19 mouse cellular contexts compared by ENCODE assay signal in genomic region chr3:115240497-115240896, GRCm38 (mm10).
DNase-seq lines count a peak whose midpoint lies in the region; ATAC-seq lines count a peak whose summit lies in the region.
"Had no signal": no experiment of that assay in that cellular context is flagged by ENCODE, and none has a peak within 500 bp of the region (broad histone marks: within the 10 kb centered on the region; RNA-seq: fewer than 3 reads in every experiment).

No protein-coding gene starts in this region.

- no peak overlapping the region for H3K4me2 ChIP-seq in forebrain, embryonic 16.5 days (ENCODE audit: low read length)
- H3K4me2 ChIP-seq in forebrain, embryonic 15.5 days (replicated peaks), result no peak overlapping the region
- no peak overlapping the region for H3K4me2 ChIP-seq in midbrain, embryonic 13.5 days (replicated peaks)
- H3K4me2 ChIP-seq in midbrain, embryonic 11.5 days, result no peak overlapping the region
- no peak overlapping the region for H3K4me2 ChIP-seq in midbrain, embryonic 15.5 days
- no peak overlapping the region for H3K4me2 ChIP-seq in midbrain, embryonic 16.5 days (ENCODE audit: low read length)
- H3K4me2 ChIP-seq: embryonic facial prominence, embryonic 12.5 days; forebrain, embryonic 13.5 days had no signal

- no peak overlapping the region for H3K9ac ChIP-seq in forebrain, embryonic 16.5 days (replicated peaks; ENCODE audit: low read depth, low read length)
- no peak overlapping the region for H3K9ac ChIP-seq in forebrain, embryonic 15.5 days (replicated peaks)
- no peak overlapping the region for H3K9ac ChIP-seq in midbrain, embryonic 13.5 days (replicated peaks)
- no peak overlapping the region for H3K9ac ChIP-seq in midbrain, embryonic 11.5 days (ENCODE audit: low read length)
- no peak overlapping the region for H3K9ac ChIP-seq in midbrain, embryonic 15.5 days
- H3K9ac ChIP-seq in midbrain, embryonic 16.5 days (ENCODE audit: low read depth, low read length), result no peak overlapping the region
- H3K9ac ChIP-seq: embryonic facial prominence, embryonic 12.5 days; forebrain, embryonic 13.5 days had no signal

- ATAC-seq in forebrain, embryonic 16.5 days, result peak; percentile 72
- no peak for ATAC-seq in forebrain, embryonic 15.5 days (replicated peaks)
- ATAC-seq in midbrain, embryonic 13.5 days, result 0 out of 2 replicates have a peak, but pooled peaks have one; percentile 53
- no peak for ATAC-seq in midbrain, embryonic 11.5 days (ENCODE audit: low FRiP score)
- ATAC-seq in midbrain, embryonic 15.5 days (replicated peaks), result 0 out of 2 replicates have a peak, but pooled peaks have one; percentile 50
- ATAC-seq in midbrain, embryonic 16.5 days, result peak; percentile 54; the same call in 1 of the 2 replicates
- ATAC-seq: forebrain, embryonic 13.5 days had no signal

- 38% methylated on average over 2 of the region's 2 CpGs for WGBS in forebrain, embryonic 16.5 days
- 41% methylated on average over 2 of the region's 2 CpGs for WGBS in forebrain, embryonic 15.5 days
- 49% methylated on average over 2 of the region's 2 CpGs for WGBS in midbrain, embryonic 13.5 days
- 54% methylated on average over 2 of the region's 2 CpGs for WGBS in midbrain, embryonic 11.5 days
- 38% methylated on average over 2 of the region's 2 CpGs for whole genome bisulfite sequencing in midbrain, embryonic 15.5 days
- 60% methylated on average over 2 of the region's 2 CpGs for WGBS in midbrain, embryonic 10.5 days
- 47% methylated on average over 2 of the region's 2 CpGs for WGBS in midbrain, embryonic 16.5 days

- H3K36me3 ChIP-seq in forebrain, embryonic 16.5 days (ENCODE audit: control insufficient read depth, insufficient read depth), result no peaks in the 10 kb centered on the region
- H3K36me3 ChIP-seq in forebrain, embryonic 15.5 days, result no peaks in the 10 kb centered on the region
- no peaks in the 10 kb centered on the region for H3K36me3 ChIP-seq in midbrain, embryonic 13.5 days
- H3K36me3 ChIP-seq in midbrain, embryonic 11.5 days (ENCODE audit: control insufficient read depth, insufficient read depth, low read length), result no peaks in the 10 kb centered on the region
- no peaks in the 10 kb centered on the region for H3K36me3 ChIP-seq in midbrain, embryonic 15.5 days (replicated peaks)
- no peaks in the 10 kb centered on the region for H3K36me3 ChIP-seq in midbrain, embryonic 10.5 days
- no peaks in the 10 kb centered on the region for H3K36me3 ChIP-seq in midbrain, embryonic 16.5 days (ENCODE audit: control insufficient read depth, insufficient read depth, low read length)
- H3K36me3 ChIP-seq: embryonic facial prominence, embryonic 10.5 days; embryonic facial prominence, embryonic 12.5 days had no signal

- H3K9me3 ChIP-seq in forebrain, embryonic 16.5 days (ENCODE audit: control insufficient read depth, low read length), result no peaks in the 10 kb centered on the region
- H3K9me3 ChIP-seq in forebrain, embryonic 15.5 days, result no peaks in the 10 kb centered on the region
- no peaks in the 10 kb centered on the region for H3K9me3 ChIP-seq in midbrain, embryonic 13.5 days
- H3K9me3 ChIP-seq in midbrain, embryonic 11.5 days (ENCODE audit: control insufficient read depth, low read length), result no peaks in the 10 kb centered on the region
- no peaks in the 10 kb centered on the region for H3K9me3 ChIP-seq in midbrain, embryonic 15.5 days
- no peaks in the 10 kb centered on the region for H3K9me3 ChIP-seq in midbrain, embryonic 10.5 days (replicated peaks)
- H3K9me3 ChIP-seq in midbrain, embryonic 16.5 days (replicated peaks; ENCODE audit: control insufficient read depth, low read length, poor library complexity, severe bottlenecking), result no peaks in the 10 kb centered on the region
- H3K9me3 ChIP-seq: embryonic facial prominence, embryonic 10.5 days; embryonic facial prominence, embryonic 12.5 days; forebrain, embryonic 13.5 days had no signal

- no peak overlapping the region for H3K27ac ChIP-seq in forebrain, embryonic 16.5 days (ENCODE audit: low read length)
- no peak overlapping the region for H3K27ac ChIP-seq in forebrain, embryonic 15.5 days (replicated peaks)
- H3K27ac ChIP-seq in midbrain, embryonic 13.5 days, result no peak overlapping the region
- no peak overlapping the region for H3K27ac ChIP-seq in midbrain, embryonic 11.5 days (ENCODE audit: low read depth, low read length)
- no peak overlapping the region for H3K27ac ChIP-seq in midbrain, embryonic 15.5 days
- no peak overlapping the region for H3K27ac ChIP-seq in midbrain, embryonic 10.5 days (replicated peaks)
- H3K27ac ChIP-seq in midbrain, embryonic 16.5 days (ENCODE audit: low read length), result no peak overlapping the region
- H3K27ac ChIP-seq: embryonic facial prominence, embryonic 10.5 days; embryonic facial prominence, embryonic 12.5 days; forebrain, embryonic 13.5 days had no signal

- DNase-seq in midbrain, embryonic 11.5 days (ENCODE audit: low spot score, missing footprints), result no peak
- no peak for DNase-seq in midbrain, embryonic 10.5 days (ENCODE audit: low spot score)
- DNase-seq in layer of hippocampus, postnatal 36 days, result no peak
- DNase-seq: adrenal gland, adult 2 months; adrenal gland, postnatal 10 days; adrenal gland, postnatal 25 days; cerebellum, adult 11-12 months; cerebellum, adult 2 months; cerebellum, adult 9-10 months; cerebellum, postnatal 10 days; cerebellum, postnatal 25 days had no signal

- no peak overlapping the region for H3K4me3 ChIP-seq in forebrain, embryonic 16.5 days (replicated peaks; ENCODE audit: low read length)
- H3K4me3 ChIP-seq in forebrain, embryonic 15.5 days, result no peak overlapping the region
- H3K4me3 ChIP-seq in midbrain, embryonic 13.5 days (replicated peaks), result no peak overlapping the region
- H3K4me3 ChIP-seq in midbrain, embryonic 11.5 days (ENCODE audit: low read depth, low read length), result no peak overlapping the region
- no peak overlapping the region for H3K4me3 ChIP-seq in midbrain, embryonic 15.5 days
- no peak overlapping the region for H3K4me3 ChIP-seq in midbrain, embryonic 10.5 days
- no peak overlapping the region for H3K4me3 ChIP-seq in midbrain, embryonic 16.5 days (ENCODE audit: low read depth, low read length)
- H3K4me3 ChIP-seq: embryonic facial prominence, embryonic 10.5 days; embryonic facial prominence, embryonic 12.5 days; forebrain, embryonic 13.5 days had no signal

- no peaks in the 10 kb centered on the region for H3K4me1 ChIP-seq in forebrain, embryonic 16.5 days (replicated peaks; ENCODE audit: control insufficient read depth, insufficient read depth, low read length)
- H3K4me1 ChIP-seq in forebrain, embryonic 15.5 days, result no peaks in the 10 kb centered on the region
- no peaks in the 10 kb centered on the region for H3K4me1 ChIP-seq in midbrain, embryonic 13.5 days (replicated peaks)
- H3K4me1 ChIP-seq in midbrain, embryonic 11.5 days (ENCODE audit: control insufficient read depth, insufficient read depth, low read length), result no peaks in the 10 kb centered on the region
- no peaks in the 10 kb centered on the region for H3K4me1 ChIP-seq in midbrain, embryonic 15.5 days
- H3K4me1 ChIP-seq in midbrain, embryonic 10.5 days, result no peaks in the 10 kb centered on the region
- no peaks in the 10 kb centered on the region for H3K4me1 ChIP-seq in midbrain, embryonic 16.5 days (ENCODE audit: control insufficient read depth, insufficient read depth, low read length)
- H3K4me1 ChIP-seq: embryonic facial prominence, embryonic 10.5 days; embryonic facial prominence, embryonic 12.5 days; forebrain, embryonic 13.5 days had no signal

- H3K27me3 ChIP-seq in forebrain, embryonic 16.5 days (replicated peaks; ENCODE audit: control insufficient read depth, insufficient read depth, low read length), result no peaks in the 10 kb centered on the region
- H3K27me3 ChIP-seq in forebrain, embryonic 15.5 days, result no peaks in the 10 kb centered on the region
- H3K27me3 ChIP-seq in midbrain, embryonic 13.5 days, result no peaks in the 10 kb centered on the region
- H3K27me3 ChIP-seq in midbrain, embryonic 11.5 days (ENCODE audit: control insufficient read depth, insufficient read depth, low read length), result no peaks in the 10 kb centered on the region
- no peaks in the 10 kb centered on the region for H3K27me3 ChIP-seq in midbrain, embryonic 15.5 days (replicated peaks)
- H3K27me3 ChIP-seq in midbrain, embryonic 10.5 days (ENCODE audit: low read depth, poor library complexity, severe bottlenecking), result no peaks in the 10 kb centered on the region
- no peaks in the 10 kb centered on the region for H3K27me3 ChIP-seq in midbrain, embryonic 16.5 days (ENCODE audit: control insufficient read depth, insufficient read depth, low read depth, low read length)
- H3K27me3 ChIP-seq: embryonic facial prominence, embryonic 12.5 days; forebrain, embryonic 13.5 days had no signal

Comparison
In these comparisons a context has a peak if more than half of its experiments do, and no peak if none do; other contexts are left out.
1. ATAC-seq: peak in forebrain, embryonic 16.5 days (single experiment), midbrain, embryonic 13.5 days (single experiment), midbrain, embryonic 15.5 days (single experiment) and midbrain, embryonic 16.5 days (single experiment); none in forebrain, embryonic 15.5 days (single experiment) and midbrain, embryonic 11.5 days (single experiment).